Mouse (Mus musculus) kidney, adult 2 months (tissue): ENCODE measurements around the gene Lrr1.
"Not testable (repeated sequence)": the region's sequence is repeated elsewhere in the genome, so short reads cannot be mapped to it uniquely, and the experiment has no call there.

Experiments used
- CTCF ChIP-seq: fragments of 200-500 bp; conservative IDR thresholded peaks from 2 replicates; pipeline ENCODE4 v1.5.1; 2011; ENCODE audit warnings: low read depth, mild to moderate bottlenecking, control low read depth, low read length, moderate library complexity, mixed read lengths; ENCODE audit not compliant: insufficient read depth, insufficient read length
- POLR2A ChIP-seq: fragments of 200-500 bp; IDR thresholded peaks from one replicate; pipeline ENCODE4 v1.6.1; 2011; ENCODE audit warnings: low read depth, low read length, control low read depth

- not testable (repeated sequence) for TF ChIP-seq POLR2A, CTCF
These were observed 7.9 kb upstream of the Lrr1 start for GRCm38 (mm10) chr12:69160677-69161076.
